Comparison of ENCODE assay signal across 15 mouse cellular contexts in the genomic region with DNA sequence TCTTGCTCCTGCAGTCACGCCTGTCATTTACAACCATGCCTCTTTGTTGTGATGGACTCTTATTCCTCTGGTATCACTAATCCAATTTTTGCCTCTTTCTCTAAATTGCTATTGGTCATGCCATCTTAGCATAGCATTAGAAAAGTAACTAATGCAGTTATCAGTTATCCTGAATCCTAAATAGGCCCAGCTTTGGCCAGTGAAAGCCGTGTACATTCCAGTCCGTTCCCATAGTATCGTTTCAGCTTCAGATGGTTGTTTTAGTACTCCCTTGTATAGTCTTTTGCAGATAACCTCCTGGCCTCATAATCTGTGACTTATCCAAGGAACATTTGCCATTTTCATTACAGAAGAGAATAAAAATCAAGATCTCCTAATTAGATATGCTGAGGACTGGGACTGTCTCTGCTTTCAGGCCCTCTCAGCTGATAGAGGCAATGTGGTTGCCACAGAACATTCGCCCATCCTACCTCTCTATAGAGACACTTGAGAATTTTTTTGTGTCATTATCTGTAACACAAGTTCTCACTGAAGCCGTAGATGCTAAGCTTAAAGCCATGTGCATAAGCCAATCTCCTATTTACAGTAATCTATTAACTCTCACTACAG.
"Had no signal": no experiment of that assay in that cellular context is flagged by ENCODE, and none has a peak within 500 bp of the region (broad histone marks: within the 10 kb centered on the region; RNA-seq: fewer than 3 reads in every experiment).

No protein-coding gene starts in this region.

- H3K4me2 ChIP-seq: liver, embryonic 12.5 days; lung, embryonic 15.5 days; neural tube, embryonic 12.5 days; stomach, embryonic 15.5 days had no signal

- H3K9ac ChIP-seq: liver, embryonic 12.5 days; liver, embryonic 14.5 days; lung, embryonic 15.5 days; neural tube, embryonic 12.5 days; stomach, embryonic 15.5 days had no signal

- ATAC-seq: liver, embryonic 12.5 days; lung, postnatal 0 days had no signal

- H3K4me3 ChIP-seq: liver, embryonic 12.5 days; lung, embryonic 15.5 days; megakaryocyte, embryonic 14.5 days; neural tube, embryonic 12.5 days; stomach, embryonic 15.5 days had no signal

- H3K27ac ChIP-seq: liver, embryonic 12.5 days; liver, embryonic 14.5 days; lung, embryonic 15.5 days; macrophage; neural tube, embryonic 12.5 days; stomach, embryonic 15.5 days; stomach, postnatal 0 days had no signal

- DNase-seq: lung, adult 18-20 months; lung, postnatal 14 days; lung, postnatal 36 days; right cerebral cortex, postnatal 14 days; thymus, postnatal 14 days; thymus, postnatal 36 days had no signal

- H3K4me1 ChIP-seq: liver, embryonic 12.5 days; megakaryocyte, embryonic 14.5 days; neural tube, embryonic 12.5 days; stomach, embryonic 15.5 days had no signal

- H3K36me3 ChIP-seq: liver, embryonic 12.5 days; lung, embryonic 15.5 days; neural tube, embryonic 12.5 days; stomach, embryonic 15.5 days had no signal

- H3K27me3 ChIP-seq: liver, embryonic 12.5 days; lung, embryonic 15.5 days; megakaryocyte, embryonic 14.5 days; neural tube, embryonic 12.5 days; stomach, embryonic 15.5 days had no signal

- H3K9me3 ChIP-seq: liver, embryonic 12.5 days; lung, embryonic 15.5 days; megakaryocyte, embryonic 14.5 days; neural tube, embryonic 12.5 days; stomach, embryonic 15.5 days had no signal
